Mouse (Mus musculus): ENCODE measurements around the gene Smgc. TPM values are rescaled to one million over a fixed set of nuclear protein-coding genes. Genes with fewer than 3 reads are reported as not detected.
"Not testable (repeated sequence)": the region's sequence is repeated elsewhere in the genome, so short reads cannot be mapped to it uniquely, and the experiment has no call there.

Smgc gene
- not detected for total RNA-seq (2021)
- long read RNA-seq, experiment 1, result 0 reads
- long read RNA-seq, experiment 2, result 0 reads

DNA sequence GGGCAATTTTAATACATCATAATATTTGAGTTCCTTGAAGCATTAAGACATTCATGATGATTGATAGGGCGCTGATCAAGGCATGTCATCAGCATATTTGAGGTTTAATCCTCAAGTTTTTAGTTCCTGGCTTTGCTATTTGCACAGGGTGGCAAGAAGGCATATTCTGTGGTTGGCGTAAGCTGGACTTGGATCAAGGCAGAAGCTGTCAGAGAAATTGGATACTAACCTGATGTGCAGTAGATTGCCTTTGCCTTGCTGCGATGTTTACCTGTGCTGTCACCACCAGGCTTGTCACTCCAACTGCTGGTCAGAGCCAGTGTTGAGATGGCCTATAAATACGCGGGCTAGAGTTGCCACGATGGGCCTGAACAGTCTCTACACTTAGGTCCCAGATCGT, at the start of gene Smgc:
Smgc (plus strand) TSS at position 301 of the 400 bp plus-strand sequence.
- intact Hi-C loops (cut with DNase I; ENCODE audit: low total_unique reads), result no loop called here
- DNase-seq, result no peak

- intact Hi-C loops (cut with DNase I; ENCODE audit: low total_unique reads), result no loop called here
Observed at GRCm38 (mm10) chr15:91788338-91788737, 49.7 kb upstream of the Smgc start.

DNA sequence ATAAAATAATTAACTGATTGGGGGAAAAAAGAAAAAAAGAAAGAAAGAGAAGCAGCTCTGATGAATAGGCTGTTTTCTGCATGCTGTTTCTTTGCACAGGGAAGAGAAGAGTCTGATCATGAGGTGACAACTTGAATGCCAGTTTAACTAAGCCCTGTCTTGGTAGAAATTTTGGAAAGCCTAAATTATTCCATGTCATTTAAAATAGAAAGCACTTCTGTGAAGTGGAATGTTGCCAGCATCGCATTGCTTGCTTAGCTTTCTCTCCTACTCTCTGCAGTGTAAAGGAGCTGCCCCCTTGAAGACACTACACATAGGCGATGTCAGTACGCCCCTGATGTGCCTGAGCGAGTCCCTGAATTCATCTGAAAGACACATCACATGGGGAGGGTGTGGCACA, 31.6 kb upstream of the Smgc start:
- no peak for DNase-seq
- intact Hi-C loops (cut with DNase I; ENCODE audit: low total_unique reads), result no loop called here

More at GRCm38 (mm10) chr15:91788338-91788737, 49.7 kb upstream of the Smgc start:
- DNase-seq, result no peak

DNA sequence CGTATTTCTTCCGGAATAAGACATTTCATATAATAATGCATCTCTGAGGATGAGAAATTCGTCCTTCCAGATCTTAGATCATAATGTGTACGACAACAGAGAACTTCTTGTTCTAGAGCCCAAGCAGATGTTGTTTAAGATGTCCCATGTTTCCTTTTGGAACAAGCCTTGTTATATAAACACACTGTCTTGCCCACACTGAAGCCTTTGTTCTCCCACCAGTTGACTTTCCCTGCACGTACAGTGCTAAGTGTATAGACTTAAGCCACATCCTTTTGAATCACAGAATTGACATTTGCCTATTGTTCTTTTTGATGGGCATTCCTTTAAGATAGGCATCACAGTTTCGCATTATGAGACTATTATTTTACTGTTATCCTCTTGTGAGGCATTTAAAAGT, 2.7 kb upstream of the Smgc start:
- intact Hi-C loops (cut with DNase I; ENCODE audit: low total_unique reads), result no loop called here
- no peak for DNase-seq

- DNase-seq; intact Hi-C loops (cut with DNase I; ENCODE audit: low total_unique reads): not testable (repeated sequence)
Observed at GRCm38 (mm10) chr15:91864130-91864529, 26.1 kb downstream of the Smgc start.

GRCm38 (mm10) chr15:91900245-91900644, 62.2 kb downstream of the Smgc start:
- DNase-seq, result no peak

GRCm38 (mm10) chr15:91907046-91907445, 69.0 kb downstream of the Smgc start:
- peak; percentile 56 for DNase-seq

More at GRCm38 (mm10) chr15:91900245-91900644, 62.2 kb downstream of the Smgc start:
- intact Hi-C loops (cut with DNase I; ENCODE audit: low total_unique reads), result no loop called here

More at GRCm38 (mm10) chr15:91907046-91907445, 69.0 kb downstream of the Smgc start:
- intact Hi-C loops (cut with DNase I; ENCODE audit: low total_unique reads), result not testable (repeated sequence)

Other genes starting within 250 kb of the Smgc start
- gene Lrrk2, start 165.1 kb upstream of the Smgc start, total RNA-seq (2021), result 1 to 10 TPM; 5.3 to 5.9 TPM
- gene Cntn1, start 212.9 kb downstream of the Smgc start, total RNA-seq (2021), result 1 to 10 TPM; 1.4 to 2.0 TPM